Mouse (Mus musculus) liver, adult 2 months (tissue): ENCODE measurements around the gene Banp.

Experiments used
- CTCF ChIP-seq: fragments of 200-500 bp; IDR thresholded peaks from 2 replicates; pipeline ENCODE4 v1.5.1; 2011; ENCODE audit warnings: low read depth, low read length, control low read depth
- POLR2A ChIP-seq: fragments of 200-500 bp; IDR thresholded peaks from 2 replicates; pipeline ENCODE4 v1.6.1; 2011; ENCODE audit warnings: low read length, control low read depth; ENCODE audit not compliant: insufficient read depth; ENCODE audit errors: extremely low read depth

- TF ChIP-seq CTCF (no peak), POLR2A (no peak)
Observed at GRCm38 (mm10) chr8:121966110-121966509, 16.6 kb downstream of the Banp start.
